Mouse (Mus musculus): ENCODE measurements around the gene Rassf8. TPM values are rescaled to one million over a fixed set of nuclear protein-coding genes. Genes with fewer than 3 reads are reported as not detected.

Rassf8 gene
- polyA plus RNA-seq, 1 experiment, result 3.1 TPM

DNA sequence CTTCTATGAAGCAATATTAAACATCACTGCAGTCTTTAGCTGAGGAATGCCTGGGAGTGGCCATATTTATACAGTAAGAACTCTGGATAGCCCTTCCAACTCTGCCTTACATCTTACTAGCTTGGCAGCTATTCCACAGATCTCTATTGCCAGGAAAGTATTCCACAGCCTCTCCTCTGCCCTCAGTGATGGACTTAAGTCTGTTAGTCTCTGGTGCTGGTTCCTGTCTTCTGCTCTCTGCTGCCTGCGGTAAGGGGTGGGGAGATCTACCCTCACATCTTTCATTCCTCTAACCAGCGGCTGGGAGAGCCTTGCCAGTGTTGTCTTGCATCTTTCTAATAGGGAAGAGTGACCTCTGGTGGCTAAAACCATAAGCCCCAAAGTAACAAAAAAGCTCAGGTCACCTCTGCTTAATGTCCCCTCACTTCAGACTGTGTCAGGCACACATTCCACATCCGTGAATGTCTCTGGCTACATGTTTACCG, 46.6 kb downstream of the Rassf8 start:
- Histone ChIP-seq H3K36me3 (ENCODE audit: control insufficient read depth, insufficient read depth, low read length) (no peaks in the 10 kb centered on the region), H3K27me3 (ENCODE audit: control insufficient read depth, insufficient read depth, low read length) (no peaks in the 10 kb centered on the region), H3K4me3 (ENCODE audit: control insufficient read depth, low read depth, low read length) (no peak overlapping the region), H3K27ac (ENCODE audit: control insufficient read depth, insufficient read depth, low read depth, low read length) (no peak overlapping the region), H3K4me1 (ENCODE audit: control insufficient read depth, insufficient read depth, low read length) (peaks cover 1% of the 10 kb centered on the region; the same call in 1 of the 2 replicates)
- no peak for TF ChIP-seq POLR2A (IDR thresholded peaks at IDR 0.05; ENCODE audit: control insufficient read depth, low read depth, low read length)
- TF ChIP-seq CTCF (IDR thresholded peaks at IDR 0.05; ENCODE audit: control insufficient read depth, insufficient read depth, insufficient replicate concordance, low read depth, low read length), result no peak

DNA sequence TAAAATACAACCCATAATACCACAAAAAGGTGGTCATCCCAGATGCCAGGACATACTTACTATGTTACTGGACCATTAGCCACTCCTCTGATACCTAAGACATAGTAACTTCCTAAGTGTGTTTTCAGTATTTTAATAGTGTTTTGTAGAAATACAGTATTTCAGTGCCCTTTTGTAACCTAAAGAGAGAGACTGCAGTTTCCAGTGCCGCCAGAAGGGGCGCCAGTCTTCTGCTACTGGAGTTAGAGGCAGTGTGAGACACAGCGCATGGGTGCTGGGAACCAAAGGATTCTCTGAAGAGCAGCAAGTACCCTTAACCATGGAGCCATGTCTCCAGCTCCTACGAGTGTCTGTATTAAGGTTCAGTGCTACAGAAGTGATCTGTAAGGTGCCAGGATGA, 48.1 kb downstream of the Rassf8 start:
- TF ChIP-seq POLR2A (IDR thresholded peaks at IDR 0.05; ENCODE audit: control insufficient read depth, low read depth, low read length) (no peak), CTCF (IDR thresholded peaks at IDR 0.05; ENCODE audit: control insufficient read depth, insufficient read depth, insufficient replicate concordance, low read depth, low read length) (peak; percentile 66; the same call in 1 of the 2 replicates)
- Histone ChIP-seq H3K27ac (ENCODE audit: control insufficient read depth, insufficient read depth, low read depth, low read length) (no peak overlapping the region), H3K4me3 (ENCODE audit: control insufficient read depth, low read depth, low read length) (no peak overlapping the region), H3K36me3 (ENCODE audit: control insufficient read depth, insufficient read depth, low read length) (no peaks in the 10 kb centered on the region), H3K27me3 (ENCODE audit: control insufficient read depth, insufficient read depth, low read length) (no peaks in the 10 kb centered on the region), H3K4me1 (ENCODE audit: control insufficient read depth, insufficient read depth, low read length) (no peaks in the 10 kb centered on the region)

DNA sequence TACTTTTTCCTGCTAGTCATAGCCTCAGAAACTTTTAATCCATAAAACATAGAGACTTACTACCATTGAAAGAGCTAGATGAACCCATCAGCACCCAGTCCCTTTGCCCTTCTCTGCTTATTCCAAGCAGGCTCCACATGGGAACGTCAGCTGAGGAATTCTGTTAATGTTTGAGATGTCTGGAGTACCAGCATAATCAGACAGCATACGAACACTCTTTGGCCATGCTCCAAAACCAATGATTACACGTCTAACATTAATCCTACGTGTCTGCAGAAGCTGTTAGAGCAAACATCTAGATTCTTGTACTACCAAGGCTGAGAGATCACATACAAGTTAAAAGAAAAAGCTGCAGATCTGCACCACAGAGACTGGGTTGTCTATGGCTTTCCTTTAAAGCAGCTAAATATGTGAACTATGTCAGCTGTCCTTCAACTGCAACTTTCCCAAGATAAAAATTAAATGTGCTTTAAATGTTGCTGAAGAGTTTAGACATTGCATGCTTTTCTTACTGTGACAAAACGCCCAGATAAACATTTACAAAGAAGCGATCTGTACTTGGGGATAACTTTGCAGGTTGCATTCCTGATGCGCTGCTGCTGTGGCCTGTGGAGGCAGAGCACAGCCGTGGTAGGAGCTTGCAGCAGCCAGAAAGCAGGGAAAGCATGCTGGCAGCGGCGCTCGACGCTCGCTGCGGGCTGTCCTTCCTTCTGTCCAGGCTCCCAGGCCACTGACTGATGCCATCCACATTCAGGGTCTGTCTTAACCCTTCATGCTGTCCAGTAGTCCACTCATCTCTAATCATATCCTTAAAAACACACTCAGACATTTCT, 49.9 kb downstream of the Rassf8 start:
- Histone ChIP-seq H3K27ac (ENCODE audit: control insufficient read depth, insufficient read depth, low read depth, low read length) (no peak overlapping the region), H3K4me1 (ENCODE audit: control insufficient read depth, insufficient read depth, low read length) (no peaks in the 10 kb centered on the region), H3K27me3 (ENCODE audit: control insufficient read depth, insufficient read depth, low read length) (no peaks in the 10 kb centered on the region), H3K4me3 (ENCODE audit: control insufficient read depth, low read depth, low read length) (no peak overlapping the region), H3K36me3 (ENCODE audit: control insufficient read depth, insufficient read depth, low read length) (no peaks in the 10 kb centered on the region)
- TF ChIP-seq POLR2A (IDR thresholded peaks at IDR 0.05; ENCODE audit: control insufficient read depth, low read depth, low read length), result no peak
- TF ChIP-seq CTCF (IDR thresholded peaks at IDR 0.05; ENCODE audit: control insufficient read depth, insufficient read depth, insufficient replicate concordance, low read depth, low read length), result no peak

DNA sequence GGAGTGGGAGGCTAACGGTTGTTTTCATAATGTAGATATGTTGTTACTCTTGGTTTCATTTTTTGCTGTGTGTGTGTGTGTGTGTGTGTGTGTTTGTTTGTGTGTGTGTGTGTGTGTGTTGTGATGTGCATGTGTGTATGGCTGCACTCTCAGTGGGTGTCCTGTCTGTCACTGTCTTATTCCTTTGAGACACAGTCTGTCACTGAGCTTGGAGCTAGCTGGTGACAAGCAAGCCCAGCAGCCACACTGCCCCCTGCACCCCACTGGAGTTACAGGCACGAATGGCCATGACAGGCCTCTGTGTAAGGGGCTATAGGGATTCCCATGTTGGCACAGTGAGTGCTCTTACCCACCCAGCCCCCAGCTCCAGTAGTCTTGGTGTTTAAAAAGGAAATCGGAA, 51.1 kb downstream of the Rassf8 start:
- Histone ChIP-seq H3K36me3 (ENCODE audit: control insufficient read depth, insufficient read depth, low read length) (no peaks in the 10 kb centered on the region), H3K4me3 (ENCODE audit: control insufficient read depth, low read depth, low read length) (no peak overlapping the region), H3K27me3 (ENCODE audit: control insufficient read depth, insufficient read depth, low read length) (no peaks in the 10 kb centered on the region), H3K4me1 (ENCODE audit: control insufficient read depth, insufficient read depth, low read length) (no peaks in the 10 kb centered on the region), H3K27ac (ENCODE audit: control insufficient read depth, insufficient read depth, low read depth, low read length) (no peak overlapping the region)
- TF ChIP-seq POLR2A (IDR thresholded peaks at IDR 0.05; ENCODE audit: control insufficient read depth, low read depth, low read length) (no peak), CTCF (IDR thresholded peaks at IDR 0.05; ENCODE audit: control insufficient read depth, insufficient read depth, insufficient replicate concordance, low read depth, low read length) (no peak)

DNA sequence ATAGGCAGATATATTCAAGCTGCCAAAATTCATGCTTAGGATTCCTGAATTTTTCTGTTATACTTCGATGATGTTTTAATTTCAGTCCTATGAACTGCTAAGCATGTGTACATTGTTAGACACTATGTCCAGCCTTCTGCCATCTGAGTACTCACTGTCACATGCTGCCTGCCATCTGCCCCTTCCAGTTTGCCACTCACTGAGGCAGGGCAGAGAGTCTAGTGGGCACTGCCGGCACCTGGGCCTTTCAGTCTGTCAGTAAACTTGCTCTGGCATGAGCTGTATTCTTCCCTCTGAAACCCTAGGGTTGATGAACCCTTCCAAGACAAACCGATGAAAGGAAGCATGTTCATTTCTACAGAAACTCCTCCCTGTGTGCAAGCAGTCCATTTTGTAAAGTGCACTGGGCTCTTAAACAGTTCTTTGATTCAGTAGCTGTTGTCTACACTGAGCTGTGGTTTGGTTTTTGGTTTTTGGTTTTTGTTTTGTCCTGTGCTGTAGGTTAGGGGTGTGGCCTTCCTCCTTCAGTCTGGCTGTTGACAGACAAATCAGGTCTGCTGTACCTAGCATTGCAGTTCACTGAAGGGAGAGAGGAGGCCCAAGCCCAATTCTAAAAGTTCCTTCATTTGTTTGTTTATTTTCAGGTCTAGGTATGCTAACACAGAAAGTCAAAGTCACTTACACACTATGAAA, 55.4 kb downstream of the Rassf8 start:
- H3K36me3 ChIP-seq (ENCODE audit: control insufficient read depth, insufficient read depth, low read length), result no peaks in the 10 kb centered on the region
- H3K4me1 ChIP-seq (ENCODE audit: control insufficient read depth, insufficient read depth, low read length), result no peaks in the 10 kb centered on the region
- no peak overlapping the region for H3K4me3 ChIP-seq (ENCODE audit: control insufficient read depth, low read depth, low read length)
- no peak overlapping the region for H3K27ac ChIP-seq (ENCODE audit: control insufficient read depth, insufficient read depth, low read depth, low read length)
- H3K27me3 ChIP-seq (ENCODE audit: control insufficient read depth, insufficient read depth, low read length), result no peaks in the 10 kb centered on the region
- TF ChIP-seq CTCF (IDR thresholded peaks at IDR 0.05; ENCODE audit: control insufficient read depth, insufficient read depth, insufficient replicate concordance, low read depth, low read length), result no peak
- TF ChIP-seq POLR2A (IDR thresholded peaks at IDR 0.05; ENCODE audit: control insufficient read depth, low read depth, low read length), result no peak

DNA sequence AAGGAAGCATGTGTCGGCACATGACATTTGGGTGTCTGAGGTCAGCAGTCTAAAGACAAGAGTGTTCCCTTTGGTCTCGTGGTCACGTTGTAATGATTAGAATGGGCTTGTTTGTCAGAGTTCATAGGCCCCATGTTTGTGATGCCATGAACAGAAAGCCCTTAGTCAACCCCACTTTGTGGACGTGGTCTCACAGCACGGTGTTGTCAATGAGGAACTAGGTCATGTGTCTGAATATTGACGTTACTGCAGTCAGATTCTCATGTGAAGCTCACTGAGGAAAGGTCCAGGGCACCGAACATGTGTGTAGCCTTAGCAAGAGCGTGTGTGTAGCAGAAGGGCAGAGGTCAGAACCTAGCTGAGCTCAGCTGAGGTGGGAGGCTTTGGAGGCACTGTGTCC, 56.3 kb downstream of the Rassf8 start:
- TF ChIP-seq CTCF (IDR thresholded peaks at IDR 0.05; ENCODE audit: control insufficient read depth, insufficient read depth, insufficient replicate concordance, low read depth, low read length), result no peak
- TF ChIP-seq POLR2A (IDR thresholded peaks at IDR 0.05; ENCODE audit: control insufficient read depth, low read depth, low read length), result no peak
- Histone ChIP-seq H3K36me3 (ENCODE audit: control insufficient read depth, insufficient read depth, low read length) (no peaks in the 10 kb centered on the region), H3K27me3 (ENCODE audit: control insufficient read depth, insufficient read depth, low read length) (no peaks in the 10 kb centered on the region), H3K27ac (ENCODE audit: control insufficient read depth, insufficient read depth, low read depth, low read length) (no peak overlapping the region), H3K4me1 (ENCODE audit: control insufficient read depth, insufficient read depth, low read length) (no peaks in the 10 kb centered on the region), H3K4me3 (ENCODE audit: control insufficient read depth, low read depth, low read length) (no peak overlapping the region)

DNA sequence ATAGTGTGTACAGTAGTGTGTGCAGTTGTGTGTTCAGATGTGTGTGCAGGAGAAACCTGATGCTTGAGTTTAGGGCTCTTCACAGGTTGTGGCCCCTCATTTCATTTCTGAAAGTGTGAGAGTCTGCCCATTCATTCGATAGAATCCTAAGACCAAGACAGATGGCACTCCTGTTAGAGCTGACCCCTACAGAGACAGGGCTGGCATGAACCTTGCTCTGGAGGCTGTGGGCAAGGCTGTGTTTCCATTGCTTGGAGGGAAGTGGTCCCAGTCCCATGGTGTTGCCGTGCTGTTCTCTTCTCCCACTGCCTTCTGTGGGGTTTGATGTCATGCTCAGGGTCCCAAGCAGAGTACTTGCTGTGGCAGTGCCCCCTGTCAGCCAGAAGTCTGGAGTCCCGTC, 57.7 kb downstream of the Rassf8 start:
- Histone ChIP-seq H3K4me1 (ENCODE audit: control insufficient read depth, insufficient read depth, low read length) (no peaks in the 10 kb centered on the region), H3K4me3 (ENCODE audit: control insufficient read depth, low read depth, low read length) (no peak overlapping the region), H3K27me3 (ENCODE audit: control insufficient read depth, insufficient read depth, low read length) (no peaks in the 10 kb centered on the region), H3K36me3 (ENCODE audit: control insufficient read depth, insufficient read depth, low read length) (no peaks in the 10 kb centered on the region), H3K27ac (ENCODE audit: control insufficient read depth, insufficient read depth, low read depth, low read length) (no peak overlapping the region)
- TF ChIP-seq CTCF (IDR thresholded peaks at IDR 0.05; ENCODE audit: control insufficient read depth, insufficient read depth, insufficient replicate concordance, low read depth, low read length), result no peak
- no peak for TF ChIP-seq POLR2A (IDR thresholded peaks at IDR 0.05; ENCODE audit: control insufficient read depth, low read depth, low read length)

All from testis, adult 2 months (tissue).